ENCODE assay signal across 13 mouse cellular contexts in genomic region chr9:124475689-124476088, GRCm38 (mm10). TPM values are rescaled to one million over a fixed set of nuclear protein-coding genes. Genes with fewer than 3 reads are reported as not detected.
DNase-seq lines count a peak whose midpoint lies in the region; ATAC-seq and TF ChIP-seq lines count a peak whose summit lies in the region.
"Had no signal": no experiment of that assay in that cellular context is flagged by ENCODE, and none has a peak within 500 bp of the region (broad histone marks: within the 10 kb centered on the region; RNA-seq: fewer than 3 reads in every experiment).

No protein-coding gene starts in this region.

- 0 out of 4 replicates have a peak, but pooled peaks of 1 of the 2 experiments have one; percentile 3 for TF ChIP-seq CTCF in CH12.LX (conservative IDR thresholded peaks at IDR 0.05 in 1 of 2, IDR thresholded peaks at IDR 0.05 in 1 of 2; ENCODE audit: low read depth in 2 of 2, low read length in 2 of 2)

- H3K4me1 ChIP-seq in kidney, embryonic 14.5 days (ENCODE audit: control insufficient read depth, insufficient read depth, low read length), result no peaks in the 10 kb centered on the region
- no peaks in the 10 kb centered on the region for H3K4me1 ChIP-seq in CH12.LX (ENCODE audit: control insufficient read depth in 1 of 2, insufficient read depth in 2 of 2)
- H3K4me1 ChIP-seq in liver, embryonic 12.5 days, result no peaks in the 10 kb centered on the region
- H3K4me1 ChIP-seq: liver, embryonic 15.5 days had no signal

- ATAC-seq in kidney, embryonic 14.5 days (ENCODE audit: low FRiP score, low TSS enrichment), result peak; percentile 26; the same call in 1 of the 2 replicates
- peak; percentile 13; the same call in 1 of the 2 replicates for ATAC-seq in liver, embryonic 12.5 days

- peak; percentile 2 to 7 for DNase-seq in cerebellum, adult 18-20 months
- no peak for DNase-seq in cerebellum, adult 11 months
- DNase-seq in kidney, adult 8-10 months, result no peak
- DNase-seq in CH12.LX (ENCODE audit: extremely low read depth), result no peak
- no peak for DNase-seq in T-cell, adult 2 months (ENCODE audit: low spot score)
- DNase-seq in thymus, postnatal 0 days (ENCODE audit: low spot score), result no peak
- DNase-seq: adrenal gland, postnatal 25 days; heart, adult 2 months had no signal

- no peak overlapping the region for H3K9ac ChIP-seq in kidney, embryonic 14.5 days (ENCODE audit: low read depth, low read length)
- H3K9ac ChIP-seq in CH12.LX (ENCODE audit: insufficient read depth, low read depth), result no peak overlapping the region
- no peak overlapping the region for H3K9ac ChIP-seq in liver, embryonic 12.5 days
- H3K9ac ChIP-seq: liver, embryonic 15.5 days had no signal

- H3K36me3 ChIP-seq in kidney, embryonic 14.5 days (ENCODE audit: control insufficient read depth, insufficient read depth, low read length), result peaks cover 12% of the 10 kb centered on the region
- H3K36me3 ChIP-seq in CH12.LX (replicated peaks in 1 of 2; ENCODE audit: control insufficient read depth in 1 of 2, insufficient read depth in 1 of 2, low read length in 1 of 2), result peaks cover 12 to 13% of the 10 kb centered on the region in 2 experiments
- peaks cover 16% of the 10 kb centered on the region for H3K36me3 ChIP-seq in liver, embryonic 12.5 days

- WGBS in kidney, embryonic 14.5 days, result 87% methylated on average over 15 of the region's 15 CpGs
- 86% methylated on average over 15 of the region's 15 CpGs for WGBS in liver, embryonic 12.5 days (ENCODE audit: insufficient replicate concordance)

- H3K27ac ChIP-seq in kidney, embryonic 14.5 days (ENCODE audit: low read depth, low read length), result no peak overlapping the region
- H3K27ac ChIP-seq in CH12.LX (ENCODE audit: insufficient read depth, low read depth), result no peak overlapping the region
- H3K27ac ChIP-seq in liver, embryonic 12.5 days, result no peak overlapping the region
- H3K27ac ChIP-seq: heart, adult 2 months; liver, embryonic 15.5 days had no signal

- no peak overlapping the region for H3K4me3 ChIP-seq in kidney, embryonic 14.5 days (ENCODE audit: low read length)
- no peak overlapping the region for H3K4me3 ChIP-seq in CH12.LX (replicated peaks in 1 of 3; ENCODE audit: low read depth in 2 of 3, low read length in 2 of 3, poor library complexity in 1 of 3)
- H3K4me3 ChIP-seq in liver, embryonic 12.5 days, result no peak overlapping the region
- H3K4me3 ChIP-seq: heart, adult 2 months; liver, embryonic 15.5 days had no signal

- in situ Hi-C loops in CH12.LX (cut with MboI; ENCODE audit: low pct_ligation_motif_present, low pct_unique_long_range_greater_than_20kb, low sequenced_read_pairs), result no loop called here

- H3K9me3 ChIP-seq in kidney, embryonic 14.5 days (ENCODE audit: control insufficient read depth, low read length), result peaks cover 7% of the 10 kb centered on the region
- H3K9me3 ChIP-seq in CH12.LX (replicated peaks; ENCODE audit: low read length), result peaks cover 7% of the 10 kb centered on the region
- H3K9me3 ChIP-seq in liver, embryonic 12.5 days (replicated peaks), result peaks cover 7% of the 10 kb centered on the region
- H3K9me3 ChIP-seq: liver, embryonic 15.5 days had no signal

- H3K4me2 ChIP-seq in kidney, embryonic 14.5 days (replicated peaks; ENCODE audit: low read depth, low read length), result no peak overlapping the region
- no peak overlapping the region for H3K4me2 ChIP-seq in CH12.LX (ENCODE audit: insufficient read depth, low read depth, poor library complexity, severe bottlenecking)
- H3K4me2 ChIP-seq in liver, embryonic 12.5 days, result no peak overlapping the region
- H3K4me2 ChIP-seq: liver, embryonic 15.5 days had no signal

- H3K79me2 ChIP-seq in CH12.LX (replicated peaks; ENCODE audit: control insufficient read depth, extremely low read depth, insufficient read depth, poor library complexity, severe bottlenecking), result no peaks in the 10 kb centered on the region

- dilution Hi-C loops in CH12.LX (cut with MboI; ENCODE audit: extremely low pct_ligation_motif_present, extremely low pct_unique_long_range_greater_than_20kb, low sequenced_read_pairs), result no loop called here

- H3K27me3 ChIP-seq in kidney, embryonic 14.5 days (ENCODE audit: control insufficient read depth, insufficient read depth, low read length), result no peaks in the 10 kb centered on the region
- peaks cover 3% of the 10 kb centered on the region for H3K27me3 ChIP-seq in CH12.LX (replicated peaks)
- no peaks in the 10 kb centered on the region for H3K27me3 ChIP-seq in liver, embryonic 12.5 days (replicated peaks)
- H3K27me3 ChIP-seq: liver, embryonic 15.5 days had no signal

- TF ChIP-seq EP300 in CH12.LX (IDR thresholded peaks at IDR 0.05; ENCODE audit: low read length), result no peak

- TF ChIP-seq RAD21 in CH12.LX (IDR thresholded peaks at IDR 0.05; ENCODE audit: low read depth, low read length), result peak; percentile 4

- TF ChIP-seq POLR2A in CH12.LX (IDR thresholded peaks at IDR 0.05; ENCODE audit: low read depth, low read length), result no peak

TF ChIP-seq in CH12.LX, 34 proteins besides CTCF, POLR2A, EP300 and RAD21:
- TF ChIP-seq NRF1 (IDR thresholded peaks at IDR 0.05; ENCODE audit: low read depth, low read length) (no peak), POLR2AphosphoS2 (IDR thresholded peaks at IDR 0.05; ENCODE audit: low read depth, low read length) (no peak), TCF12 (IDR thresholded peaks at IDR 0.05; ENCODE audit: low read depth, low read length) (no peak), RCOR1 (conservative IDR thresholded peaks at IDR 0.05; ENCODE audit: low read depth, low read length) (no peak), JUND (conservative IDR thresholded peaks at IDR 0.05; ENCODE audit: low read depth, low read length) (no peak), ZMIZ1 (IDR thresholded peaks at IDR 0.05; ENCODE audit: low read depth, low read length) (no peak), TBP (conservative IDR thresholded peaks at IDR 0.05; ENCODE audit: low read depth, low read length) (no peak), ZNF384 (IDR thresholded peaks at IDR 0.05; ENCODE audit: low read depth, low read length) (no peak), USF1 (IDR thresholded peaks at IDR 0.05; ENCODE audit: low read depth, low read length) (no peak), IRF4 (IDR thresholded peaks at IDR 0.05; ENCODE audit: low read depth, low read length) (no peak), HCFC1 (IDR thresholded peaks at IDR 0.05; ENCODE audit: low read depth, low read length) (no peak), USF2 (conservative IDR thresholded peaks at IDR 0.05; ENCODE audit: low read depth, low read length) (no peak), GABPA (IDR thresholded peaks at IDR 0.05; ENCODE audit: insufficient replicate concordance, low read depth, low read length) (no peak), ZKSCAN1 (IDR thresholded peaks at IDR 0.05; ENCODE audit: borderline replicate concordance, low read depth, low read length) (no peak), ZC3H11A (IDR thresholded peaks at IDR 0.05; ENCODE audit: low read depth, low read length) (no peak)

RNA-seq across cellular contexts. Expression of gene Ppp2r3d, which starts 1.0 kb away (rescaled TPM):
- 128 and 129 TPM in 2 replicates for polyA plus RNA-seq in kidney, embryonic 14.5 days (2014; fragmentation: Nextera tagmentation; extraction: Ambion mirVana)
- total RNA-seq in CH12.LX (2012; rRNA removed) (34.0 and 47.2 TPM in 2 replicates), CH12.LX (2014; rRNA removed) (21.0 and 24.5 TPM in 2 replicates)
- 62.7 and 66.7 TPM in 2 replicates for polyA plus RNA-seq in CH12.LX (2012; ENCODE audit: insufficient read length, low read depth)
- 58.3 and 58.8 TPM in 2 replicates for polyA plus RNA-seq in liver, embryonic 12.5 days (2016; fragmentation: Nextera tagmentation; extraction: Ambion mirVana)
- polyA plus RNA-seq in thymus, postnatal 0 days (2015; fragmentation: Nextera tagmentation; extraction: Ambion mirVana), result 83.2 and 101 TPM in 2 replicates

RNA-seq across cellular contexts. Expression of gene Gm21836, which starts 17.9 kb away (rescaled TPM):
- not detected in 2 replicates for polyA plus RNA-seq in kidney, embryonic 14.5 days (2014; fragmentation: Nextera tagmentation; extraction: Ambion mirVana)
- total RNA-seq in CH12.LX (2012; rRNA removed) (not detected in 2 replicates), CH12.LX (2014; rRNA removed) (not detected in 2 replicates)
- not detected in 2 replicates for polyA plus RNA-seq in CH12.LX (2012; ENCODE audit: insufficient read length, low read depth)
- polyA plus RNA-seq in liver, embryonic 12.5 days (2016; fragmentation: Nextera tagmentation; extraction: Ambion mirVana), result not detected in 2 replicates
- polyA plus RNA-seq in thymus, postnatal 0 days (2015; fragmentation: Nextera tagmentation; extraction: Ambion mirVana), result not detected in 2 replicates
- total RNA-seq: adrenal gland, postnatal 25 days; heart, adult 2 months had no signal
- polyA plus RNA-seq: embryonic facial prominence, embryonic 14.5 days; heart, adult 2 months; liver, embryonic 15.5 days; spleen, adult 2 months had no signal

Comparison
In these comparisons a context has a peak if more than half of its experiments do, and no peak if none do; other contexts are left out.
1. DNase-seq: peak in cerebellum, adult 18-20 months (2 of 2); none in cerebellum, adult 11 months (single experiment), kidney, adult 8-10 months (0 of 2), CH12.LX (single experiment), T-cell, adult 2 months (single experiment) and thymus, postnatal 0 days (single experiment).